Mouse (Mus musculus): ENCODE results near the gene Prkcz. TPM values are rescaled to one million over a fixed set of nuclear protein-coding genes. Genes with fewer than 3 reads are reported as not detected.

The Prkcz gene
- 39.6 TPM for polyA plus RNA-seq (2017; shearing (Covaris generic))

GRCm38 (mm10) chr4:155361303-155361791 is at the start of gene Prkcz:
TSS of gene Prkcz (minus strand) at chr4:155361361.

GRCm38 (mm10) chr4:155409058-155409776 is 48.1 kb upstream of the Prkcz start, which contains the start of gene Cfap74:
TSS of gene Cfap74 (plus strand) at chr4:155409190.

GRCm38 (mm10) chr4:155397511-155398221 is 36.5 kb upstream of the Prkcz start, which contains the start of gene Gabrd:
TSS of gene Gabrd (minus strand) at chr4:155398112.

GRCm38 (mm10) chr4:155249648-155250351 is 111.4 kb downstream of the Prkcz start, which contains the start of gene Faap20:
TSS of gene Faap20 (plus strand) at chr4:155249802.

GRCm38 (mm10) chr4:155222552-155222840 is 138.7 kb downstream of the Prkcz start, which contains the start of gene Ski:
TSS of gene Ski (minus strand) at chr4:155222592.

Other genes with a start within 250 kb of the Prkcz start
- gene Ski, start 138.8 kb downstream of the Prkcz start, polyA plus RNA-seq (2017; shearing (Covaris generic)), result 12.4 TPM
- gene Faap20, start 111.6 kb downstream of the Prkcz start, polyA plus RNA-seq (2017; shearing (Covaris generic)), result 136 TPM
- gene Gabrd, start 36.8 kb upstream of the Prkcz start, polyA plus RNA-seq (2017; shearing (Covaris generic)), result 0.82 TPM
- gene Cfap74, start 47.8 kb upstream of the Prkcz start, polyA plus RNA-seq (2017; shearing (Covaris generic)), result 4.3 TPM
- not detected for gene Tmem52, start 107.8 kb upstream of the Prkcz start, polyA plus RNA-seq (2017; shearing (Covaris generic))
- gene Gnb1, start 130.0 kb upstream of the Prkcz start, polyA plus RNA-seq (2017; shearing (Covaris generic)), result 20.8 TPM
- gene Nadk, start 201.0 kb upstream of the Prkcz start, polyA plus RNA-seq (2017; shearing (Covaris generic)), result 166 TPM
- 16.2 TPM for gene Slc35e2, start 240.1 kb upstream of the Prkcz start, polyA plus RNA-seq (2017; shearing (Covaris generic))